ENCODE assay signal across 8 mouse cellular contexts in the genomic region with DNA sequence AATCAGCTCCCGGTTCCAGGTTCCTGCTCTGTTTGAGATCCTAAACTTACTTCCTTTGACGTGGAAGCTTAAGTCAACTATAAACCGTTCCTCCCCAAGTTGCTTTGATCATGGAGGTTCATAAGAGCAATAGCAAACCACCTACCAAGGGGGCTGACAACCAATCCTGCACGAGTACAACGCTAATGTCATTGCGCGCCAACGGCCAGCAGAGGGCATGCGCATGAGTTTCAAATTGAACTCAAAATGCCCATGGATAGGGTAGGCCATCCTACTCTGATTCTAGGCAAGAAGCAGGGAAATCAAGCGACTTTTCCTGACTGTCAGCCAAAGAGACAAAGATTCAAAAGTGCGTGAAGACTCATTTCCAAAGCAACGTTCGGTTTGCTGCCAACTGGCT. TPM values are rescaled to one million over a fixed set of nuclear protein-coding genes. Genes with fewer than 3 reads are reported as not detected.
DNase-seq lines count a peak whose midpoint lies in the region; ATAC-seq and TF ChIP-seq lines count a peak whose summit lies in the region.

A gene (minus strand): TSS at position 279 of the 400 bp plus-strand sequence.

- H3K9me3 ChIP-seq in heart, embryonic 10.5 days: no peaks in the 10 kb centered on the region
- H3K9me3 ChIP-seq in embryonic facial prominence, embryonic 11.5 days (replicated peaks; ENCODE audit: control insufficient read depth, low read length): no peaks in the 10 kb centered on the region
- no peaks in the 10 kb centered on the region for H3K9me3 ChIP-seq in stomach, postnatal 0 days (ENCODE audit: control insufficient read depth, low read length)

- no peaks in the 10 kb centered on the region for H3K36me3 ChIP-seq in heart, embryonic 10.5 days
- no peaks in the 10 kb centered on the region for H3K36me3 ChIP-seq in embryonic facial prominence, embryonic 11.5 days (replicated peaks; ENCODE audit: control insufficient read depth, insufficient read depth, low read depth, low read length)
- H3K36me3 ChIP-seq in stomach, postnatal 0 days (ENCODE audit: control insufficient read depth, insufficient read depth, low read length): no peaks in the 10 kb centered on the region

- H3K4me2 ChIP-seq in embryonic facial prominence, embryonic 11.5 days (ENCODE audit: low read depth, low read length): no peak within 1 kb of the TSS
- H3K4me2 ChIP-seq in stomach, postnatal 0 days (replicated peaks; ENCODE audit: low read depth): no peak within 1 kb of the TSS

- no peak for ATAC-seq in embryonic facial prominence, embryonic 11.5 days (replicated peaks; ENCODE audit: insufficient number of reproducible peaks, low FRiP score, low TSS enrichment, low read depth)
- ATAC-seq in stomach, postnatal 0 days (ENCODE audit: low FRiP score, low TSS enrichment): no peak

- H3K27ac ChIP-seq in heart, embryonic 10.5 days: no peak within 1 kb of the TSS
- no peak within 1 kb of the TSS for H3K27ac ChIP-seq in embryonic facial prominence, embryonic 11.5 days (replicated peaks; ENCODE audit: low read depth, low read length)
- no peak within 1 kb of the TSS for H3K27ac ChIP-seq in stomach, postnatal 0 days (replicated peaks)

- no peak within 1 kb of the TSS for H3K4me3 ChIP-seq in heart, embryonic 10.5 days
- H3K4me3 ChIP-seq in embryonic facial prominence, embryonic 11.5 days (ENCODE audit: low read depth, low read length): no peak within 1 kb of the TSS
- H3K4me3 ChIP-seq in stomach, postnatal 0 days (ENCODE audit: low read depth, low read length): no peak within 1 kb of the TSS

- 67% methylated on average over 13 of the region's 13 CpGs for WGBS in heart, embryonic 10.5 days
- WGBS in embryonic facial prominence, embryonic 11.5 days: 76% methylated on average over 13 of the region's 13 CpGs
- 67% methylated on average over 13 of the region's 13 CpGs for WGBS in stomach, postnatal 0 days

- TF ChIP-seq EP300 in stomach, postnatal 0 days (optimal IDR thresholded peaks at IDR 0.05): no peak

- no peaks in the 10 kb centered on the region for H3K27me3 ChIP-seq in heart, embryonic 10.5 days (ENCODE audit: insufficient read depth, poor library complexity, severe bottlenecking)
- no peaks in the 10 kb centered on the region for H3K27me3 ChIP-seq in embryonic facial prominence, embryonic 11.5 days (ENCODE audit: control insufficient read depth, insufficient read depth, low read length)
- no peaks in the 10 kb centered on the region for H3K27me3 ChIP-seq in stomach, postnatal 0 days (ENCODE audit: control insufficient read depth, insufficient read depth, low read length)

- peak; percentile 55 for TF ChIP-seq CTCF in stomach, postnatal 0 days (IDR thresholded peaks at IDR 0.05; ENCODE audit: low read depth)

- no peak within 1 kb of the TSS for H3K9ac ChIP-seq in embryonic facial prominence, embryonic 11.5 days (replicated peaks; ENCODE audit: low read length)
- H3K9ac ChIP-seq in stomach, postnatal 0 days (ENCODE audit: low read length): no peak within 1 kb of the TSS

- no peaks in the 10 kb centered on the region for H3K4me1 ChIP-seq in heart, embryonic 10.5 days
- no peaks in the 10 kb centered on the region for H3K4me1 ChIP-seq in embryonic facial prominence, embryonic 11.5 days (ENCODE audit: control insufficient read depth, insufficient read depth, low read length)
- H3K4me1 ChIP-seq in stomach, postnatal 0 days (replicated peaks; ENCODE audit: control insufficient read depth, insufficient read depth): no peaks in the 10 kb centered on the region

- peak; percentile 66 for DNase-seq in heart, embryonic 10.5 days (ENCODE audit: low spot score)
- no peak for DNase-seq in heart, adult 9 months (ENCODE audit: low spot score in 2 of 2)
- DNase-seq in A20 (ENCODE audit: low read depth, low spot score) (peak; percentile 54), adipocyte (ENCODE audit: low spot score) (no peak)
- no peak for DNase-seq in embryonic facial prominence, embryonic 11.5 days (ENCODE audit: low spot score)
- DNase-seq in left cerebral cortex, adult 8-10 months (ENCODE audit: low spot score in 2 of 2): no peak
- DNase-seq in stomach, postnatal 0 days (ENCODE audit: low spot score): no peak
- no peak for DNase-seq in c-Kit-positive CD71-positive TER-119-positive erythroid progenitor cells, embryonic 14.5 days (ENCODE audit: low spot score)

RNA-seq across cellular contexts. Expression of the gene that starts here (rescaled TPM):
- polyA plus RNA-seq in heart, embryonic 10.5 days (2016; fragmentation: Nextera tagmentation; extraction: Ambion mirVana): 9.1 and 9.8 TPM in 2 replicates
- 25.6 and 28.3 TPM in 2 replicates for polyA plus RNA-seq in embryonic facial prominence, embryonic 11.5 days (2014; fragmentation: Nextera tagmentation; extraction: Ambion mirVana)
- total RNA-seq in left cerebral cortex, adult 8-10 months (2022): 10 to 100 TPM; 20.7 to 27.1 (median 25.0) TPM
- 2.9 and 3.2 TPM in 2 replicates for polyA plus RNA-seq in stomach, postnatal 0 days (2015; fragmentation: Nextera tagmentation; extraction: Ambion mirVana)

Comparison
In these comparisons a context has a peak if more than half of its experiments do, and no peak if none do; other contexts are left out.
1. DNase-seq: peak in heart, embryonic 10.5 days (single experiment) and A20 (single experiment); none in heart, adult 9 months (0 of 2), embryonic facial prominence, embryonic 11.5 days (single experiment), left cerebral cortex, adult 8-10 months (0 of 2), stomach, postnatal 0 days (single experiment), adipocyte (single experiment) and c-Kit-positive CD71-positive TER-119-positive erythroid progenitor cells, embryonic 14.5 days (single experiment).